Mouse (Mus musculus) layer of hippocampus, adult 2 months (tissue): Measurements from ENCODE around the gene Phpt1. TPM values are rescaled to one million over a fixed set of nuclear protein-coding genes. Genes with fewer than 3 reads are reported as not detected.

Experiments used
- DNase-seq, 2 experiments: peaks; one replicate each; pipeline ENCODE4 v3.0.0; 2022; ENCODE audit warnings: low spot score in 2 of 2
- H3K27ac ChIP-seq: fragments of 200-600 bp; 2 replicates; pipeline ENCODE4 v1.8.1; 2022
- H3K4me3 ChIP-seq: fragments of 200-600 bp; 2 replicates; pipeline ENCODE4 v1.8.1; 2022; ENCODE audit warnings: mild to moderate bottlenecking
- CTCF ChIP-seq: fragments of 200-600 bp; conservative IDR thresholded peaks from 2 replicates; pipeline ENCODE4 v1.8.1; 2022; ENCODE audit warnings: antibody characterized with exemption, mild to moderate bottlenecking, moderate library complexity
- total RNA-seq, 2 experiments: library from RNA; stranded (reverse); gene quantifications; 2 replicates each; pipeline ENCODE4 v1.2.3; 2021

Phpt1 gene
- total RNA-seq, 2 experiments from 2014 or later, result 59.1 to 67.5 TPM

DNA sequence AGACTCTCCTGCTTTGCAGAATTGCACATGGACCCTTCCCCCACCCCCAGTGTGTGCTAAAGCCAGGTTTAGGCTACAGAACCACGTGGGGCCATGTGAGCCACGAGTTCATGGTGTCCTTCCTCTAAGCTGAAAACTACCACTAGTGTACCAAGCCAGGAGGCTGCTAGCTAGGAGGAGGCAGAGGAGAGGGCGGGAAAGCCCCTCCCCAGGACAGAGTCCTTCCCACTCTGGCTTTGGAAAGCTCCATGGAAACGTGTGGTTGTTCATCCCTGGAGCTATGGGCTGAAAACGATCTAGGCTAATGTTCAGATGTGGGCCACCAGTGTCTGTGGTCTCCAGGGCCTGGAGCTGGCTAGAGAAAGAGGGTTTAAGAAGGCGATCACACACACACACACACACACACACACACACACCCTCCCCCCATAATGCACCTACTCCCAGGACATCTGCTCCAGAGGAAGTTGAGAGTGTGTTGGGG, 5.6 kb upstream of the Phpt1 start:
- peak; percentile 49 to 55 for DNase-seq
- peak overlapping the region; percentile 63 for H3K4me3 ChIP-seq
- H3K27ac ChIP-seq, result peak overlapping the region; percentile 97
- no peak for TF ChIP-seq CTCF

DNA sequence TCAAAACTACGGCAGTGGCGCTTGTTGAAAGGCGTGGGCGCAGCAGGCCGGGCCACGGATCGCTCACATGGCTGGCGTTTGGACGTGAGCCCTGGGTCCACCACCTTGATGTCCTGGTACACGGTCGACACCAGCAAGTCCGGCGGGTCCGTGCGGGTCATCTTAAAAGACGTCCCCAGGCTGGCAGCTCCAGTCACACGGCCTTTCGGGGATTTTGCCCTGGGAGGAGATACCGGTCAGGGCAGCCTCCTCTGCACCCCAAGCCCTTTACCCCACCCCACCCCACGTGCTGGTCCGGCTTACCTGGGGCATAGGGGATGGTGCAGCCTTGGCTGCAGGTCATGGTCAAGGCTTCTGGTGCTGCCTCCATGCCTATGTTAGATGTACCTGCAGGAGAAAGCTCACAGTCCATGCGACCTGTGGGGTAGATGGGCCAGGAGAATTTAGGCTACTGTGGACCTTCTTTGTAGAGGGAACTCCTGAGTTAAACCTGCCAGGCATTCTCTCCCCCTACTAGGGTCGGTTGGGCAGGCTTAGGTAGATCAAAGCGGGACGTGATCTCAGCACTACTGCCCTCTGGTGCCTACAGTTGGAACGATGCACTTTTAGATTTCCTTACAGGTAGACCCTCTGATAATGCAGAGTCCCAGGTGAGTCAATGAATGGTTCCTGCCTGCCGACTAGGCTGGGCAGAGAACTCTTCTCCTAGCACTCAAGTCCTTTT, 4.9 kb upstream of the Phpt1 start:
- Histone ChIP-seq H3K4me3 (peak overlapping the region; percentile 63), H3K27ac (peak overlapping the region; percentile 97)
- TF ChIP-seq CTCF, result peak; percentile 80
- DNase-seq, result peak; percentile 40 to 52

DNA sequence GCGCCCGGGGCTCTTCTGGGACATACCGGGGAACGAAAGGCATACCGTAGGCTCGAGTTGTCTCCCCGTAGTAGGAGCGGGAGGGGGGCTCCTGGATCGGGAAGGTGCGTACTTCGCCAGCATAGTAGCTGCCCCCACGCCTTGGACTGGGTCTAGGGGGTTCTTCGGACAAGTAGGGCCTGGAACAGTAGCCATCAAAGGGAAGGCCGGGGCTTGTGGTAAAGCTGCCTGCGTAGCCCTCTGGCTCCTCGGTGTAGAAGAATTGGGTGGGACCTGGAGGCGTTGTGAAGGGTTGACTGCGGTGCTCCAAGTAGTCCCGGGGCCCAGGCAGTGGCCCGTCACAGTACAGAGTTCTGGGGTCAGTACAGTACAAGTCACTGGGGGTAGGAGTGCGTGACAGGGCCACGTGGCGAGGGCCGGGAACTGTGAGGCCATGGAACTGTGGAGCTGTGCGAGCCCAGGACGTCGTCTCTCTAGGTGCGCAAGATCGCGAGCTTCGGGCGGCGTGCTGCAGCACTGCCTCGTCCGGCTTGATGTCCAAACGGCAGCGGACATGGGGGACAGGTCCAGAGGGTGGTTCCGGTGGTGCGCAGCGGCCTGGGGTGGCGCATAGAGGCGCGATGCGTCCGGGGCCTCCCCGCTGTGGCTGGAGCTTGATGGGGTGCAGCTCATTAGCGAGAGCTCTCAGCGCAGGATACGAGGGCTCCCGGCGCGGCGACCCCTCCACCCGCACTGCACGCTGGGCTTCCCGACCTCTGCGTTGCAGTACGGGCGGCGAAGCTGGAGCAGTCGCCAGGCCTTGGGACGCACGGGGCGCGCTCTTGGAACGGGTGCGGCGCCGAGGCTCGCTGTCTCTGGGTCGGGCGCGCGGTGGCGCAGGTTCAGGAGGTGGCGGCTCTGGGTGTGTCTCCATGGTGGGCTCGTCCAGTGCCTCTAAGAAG, 4.0 kb upstream of the Phpt1 start:
- TF ChIP-seq CTCF, result no peak
- peak overlapping the region; percentile 97 for H3K27ac ChIP-seq
- no peak overlapping the region; the same call in 1 of the 2 replicates for H3K4me3 ChIP-seq
- DNase-seq, result no peak

DNA sequence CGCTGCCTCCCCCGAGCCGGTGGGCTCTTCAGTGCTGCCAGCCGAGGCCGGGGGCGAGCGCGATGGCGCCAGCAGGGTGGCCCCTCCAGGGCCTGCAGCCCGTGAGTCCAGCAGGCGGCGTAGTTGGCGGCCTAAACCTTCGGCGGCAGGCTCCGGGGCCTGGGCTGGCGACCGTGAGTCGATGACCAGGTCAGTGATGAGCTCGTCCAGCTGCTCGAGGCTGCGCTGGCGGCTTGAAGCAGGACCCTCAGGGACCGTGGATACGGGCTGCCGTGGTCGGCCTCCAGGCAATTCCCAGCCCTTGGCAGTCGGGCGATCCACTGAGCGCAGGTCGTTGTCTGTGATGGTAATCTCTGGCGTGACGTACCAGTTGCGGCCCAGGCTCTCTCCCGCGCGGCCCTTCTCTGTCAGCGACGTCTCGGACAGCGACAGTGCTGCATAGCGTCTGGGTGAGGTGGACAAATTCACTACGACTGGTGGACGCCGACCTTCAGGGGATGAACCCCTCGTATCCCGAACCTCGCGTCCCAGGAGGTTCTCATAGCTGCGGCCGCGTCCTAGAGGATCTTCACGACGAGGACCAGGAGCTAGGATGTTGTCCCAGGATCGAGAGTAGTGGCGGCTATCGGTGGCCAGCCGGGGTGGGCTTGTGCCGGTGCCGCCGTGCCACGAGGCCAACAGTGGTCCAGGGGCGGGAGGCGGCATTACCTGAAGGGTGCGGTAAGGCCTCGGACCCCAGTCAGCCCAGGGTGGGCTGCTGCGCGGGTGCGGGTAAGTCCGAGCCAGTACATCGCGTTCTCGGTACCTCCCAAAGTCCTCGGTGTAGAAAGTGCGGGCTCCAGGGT, 3.1 kb upstream of the Phpt1 start:
- peak overlapping the region; percentile 93 for H3K27ac ChIP-seq
- H3K4me3 ChIP-seq, result no peak overlapping the region
- peak; percentile 39 for TF ChIP-seq CTCF
- no peak for DNase-seq

DNA sequence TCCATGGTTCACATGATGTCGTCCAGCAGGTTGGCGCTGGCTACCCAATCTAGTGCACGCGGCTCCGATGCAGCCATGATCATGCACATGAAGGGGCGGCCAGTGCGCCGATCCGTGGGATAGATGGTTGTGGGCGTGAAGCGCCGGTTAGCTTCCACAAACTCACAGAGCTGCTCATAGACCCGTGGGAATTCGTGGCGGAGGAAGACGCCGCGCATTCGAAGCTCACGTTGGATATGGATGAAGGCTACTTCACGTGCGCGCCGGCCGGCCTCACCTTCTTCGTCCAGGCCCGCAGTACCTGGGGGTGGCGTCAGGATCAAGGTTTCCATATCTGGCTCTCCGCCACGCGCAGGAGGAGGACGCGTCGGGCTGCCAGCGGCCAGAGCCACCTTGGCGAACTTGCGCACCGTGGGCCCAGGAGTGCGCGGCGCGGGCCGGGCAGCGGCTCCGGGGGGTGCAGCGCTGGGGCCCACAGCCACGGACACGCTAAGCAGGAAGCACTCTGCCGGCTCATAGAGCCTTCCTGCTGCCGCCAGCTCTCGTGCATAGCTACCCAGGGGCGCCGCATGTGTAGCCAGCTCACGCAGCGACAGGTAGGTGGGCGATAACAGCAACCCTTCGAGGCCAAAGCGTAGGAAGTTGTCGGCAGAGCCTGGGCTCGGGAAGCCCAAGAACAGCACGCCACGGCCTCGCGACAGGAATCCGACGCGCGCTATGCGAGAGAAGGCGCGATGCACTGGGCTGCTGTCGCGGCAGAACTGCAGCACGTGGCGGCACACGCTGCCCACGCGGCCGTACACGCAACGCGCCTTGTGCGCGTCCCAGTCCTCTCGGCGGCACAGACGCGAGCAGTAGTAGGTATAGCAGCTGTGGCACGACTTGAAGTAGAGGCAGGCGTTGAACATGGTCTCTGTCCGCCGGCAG, 2.2 kb upstream of the Phpt1 start:
- no peak for DNase-seq
- no peak overlapping the region for H3K4me3 ChIP-seq
- H3K27ac ChIP-seq, result peak overlapping the region; percentile 93
- no peak for TF ChIP-seq CTCF

DNA sequence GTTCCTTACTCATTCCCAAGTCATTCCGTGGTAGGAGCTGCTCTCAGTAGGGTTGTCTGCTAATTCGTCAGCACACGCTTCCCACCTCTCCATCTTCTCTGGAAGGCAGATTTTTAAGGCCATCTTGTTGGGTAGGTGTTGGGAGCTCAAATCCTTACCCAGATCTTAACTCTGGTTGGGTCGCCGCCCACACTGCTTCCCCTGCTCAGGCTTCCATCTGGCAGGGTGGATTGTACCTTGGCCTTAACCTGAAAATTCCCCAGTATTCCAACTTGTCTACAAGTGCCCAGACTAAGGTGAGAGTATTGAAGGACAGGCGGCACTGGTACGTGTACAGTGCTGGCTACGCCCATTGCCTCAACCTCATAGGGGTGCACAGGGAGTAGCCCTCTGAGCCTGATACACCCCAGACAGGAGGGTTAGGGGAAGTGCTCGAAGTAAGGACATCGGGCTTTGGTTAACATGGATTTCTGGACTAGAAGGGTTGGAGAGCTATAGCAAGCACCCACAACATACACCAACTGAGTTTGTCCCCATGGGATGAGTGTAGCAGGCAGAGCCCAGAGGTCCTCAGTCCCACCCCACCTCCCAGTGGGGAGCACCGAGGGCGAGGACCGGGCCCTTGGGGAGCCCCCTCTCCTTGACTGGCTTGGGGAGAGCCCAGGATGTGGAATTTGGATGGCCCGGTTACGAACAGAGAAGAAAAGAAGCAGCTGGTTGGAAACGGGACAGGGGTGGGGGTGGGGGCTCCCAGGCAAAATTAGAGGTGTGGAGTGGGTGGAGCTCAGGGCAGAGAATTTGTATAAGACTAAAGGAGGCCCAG, 1.2 kb upstream of the Phpt1 start:
- peak in 1 of 2 experiments; percentile 27 for DNase-seq
- Histone ChIP-seq H3K27ac (peak overlapping the region; percentile 93), H3K4me3 (no peak overlapping the region)
- TF ChIP-seq CTCF, result no peak

DNA sequence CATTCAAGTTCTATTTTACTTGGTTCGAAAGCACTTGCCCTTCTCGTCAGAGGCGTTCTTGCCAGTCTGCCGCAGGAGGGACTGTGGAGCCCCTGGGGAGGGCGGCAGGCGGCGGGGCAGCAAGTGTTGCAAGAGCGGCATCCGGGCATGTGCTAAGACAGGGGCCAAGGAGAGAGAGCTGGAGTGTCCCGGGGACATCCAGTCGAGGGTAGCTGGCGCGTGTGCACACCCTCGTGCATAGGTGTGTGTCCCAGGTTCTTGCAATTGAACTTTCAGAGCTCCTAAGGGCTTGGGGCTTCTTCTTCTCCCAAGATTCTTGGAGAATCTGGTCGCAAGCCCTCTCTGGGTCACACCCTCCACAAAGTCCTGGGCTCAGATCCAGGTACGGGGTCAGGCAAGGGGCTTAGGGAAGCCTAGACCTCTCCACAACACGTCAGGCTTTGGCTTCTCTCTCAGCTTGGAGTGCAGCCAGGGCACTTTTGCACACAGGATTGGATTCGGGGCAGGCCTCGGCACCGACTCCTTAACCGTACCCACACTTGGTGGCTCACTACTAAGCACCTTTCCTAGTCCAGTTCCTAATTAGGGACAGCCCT, 506 bp upstream of the Phpt1 start:
- Histone ChIP-seq H3K27ac (peak overlapping the region; percentile 93), H3K4me3 (peak overlapping the region; percentile 60)
- TF ChIP-seq CTCF, result no peak
- peak; percentile 29 to 37 for DNase-seq

DNA sequence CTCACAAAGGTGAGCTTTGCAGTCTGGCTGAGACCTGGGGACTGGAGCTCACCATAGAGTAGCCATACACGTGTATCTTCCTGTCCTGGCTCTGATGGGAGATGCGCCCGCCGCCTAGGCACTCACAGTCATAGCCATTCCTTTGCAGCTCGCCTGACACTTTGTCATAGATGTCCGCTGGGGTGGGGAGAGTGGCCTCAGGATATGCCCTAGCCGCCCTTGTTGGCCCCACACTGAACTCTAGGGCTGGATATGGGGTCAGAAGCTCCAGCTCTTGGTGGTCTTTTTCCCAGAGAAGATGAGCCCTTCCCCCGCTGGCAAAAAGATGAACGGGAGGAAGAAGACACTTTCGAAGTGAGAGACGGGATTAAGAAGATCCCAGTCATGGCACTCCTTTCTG, 888 bp downstream of the Phpt1 start:
- peak overlapping the region; percentile 60 for H3K4me3 ChIP-seq
- no peak for DNase-seq
- TF ChIP-seq CTCF, result peak; percentile 28
- peak overlapping the region; percentile 93 for H3K27ac ChIP-seq

DNA sequence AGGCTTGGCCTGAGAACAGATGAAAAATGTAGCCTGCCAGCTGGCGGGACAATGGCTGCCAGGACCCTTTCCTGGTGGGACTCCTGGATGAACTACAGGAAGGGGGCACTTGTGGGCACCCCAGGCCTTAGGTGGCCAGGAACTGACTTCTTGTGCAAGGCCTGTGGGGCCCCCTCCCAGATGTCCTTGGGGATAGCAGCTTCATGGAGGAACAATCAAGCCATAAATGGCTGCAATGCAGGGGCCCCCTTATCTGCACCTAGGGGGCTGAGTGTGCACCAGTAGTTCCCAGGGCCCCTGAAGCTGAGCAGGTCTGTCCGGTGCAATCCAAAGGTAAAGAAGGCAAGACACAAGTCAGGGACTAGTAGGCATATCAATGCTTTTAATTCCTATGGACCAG, 2.0 kb downstream of the Phpt1 start:
- no peak for DNase-seq
- Histone ChIP-seq H3K4me3 (no peak overlapping the region), H3K27ac (no peak overlapping the region)
- no peak for TF ChIP-seq CTCF

DNA sequence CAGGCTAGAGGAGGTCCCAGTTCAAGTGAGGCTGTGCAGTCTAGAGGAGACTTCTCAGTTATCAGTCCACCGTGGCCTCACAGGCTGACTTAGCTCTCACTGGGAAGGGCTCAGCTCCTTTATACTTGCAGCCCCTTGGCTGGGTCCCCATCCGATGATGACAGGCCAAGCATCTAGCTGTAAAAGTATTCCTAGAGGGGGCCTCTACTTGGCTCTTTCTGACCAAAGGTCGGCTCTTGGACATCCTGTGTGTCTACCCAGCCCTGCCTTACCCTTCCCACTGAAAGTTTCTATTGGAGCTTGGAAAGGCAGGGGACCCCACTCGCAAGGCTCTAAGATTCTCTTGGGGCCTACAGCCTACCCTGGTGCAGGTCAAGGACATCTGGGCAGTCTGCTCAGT, 3.8 kb downstream of the Phpt1 start:
- H3K4me3 ChIP-seq, result no peak overlapping the region
- TF ChIP-seq CTCF, result no peak
- DNase-seq, result no peak
- no peak overlapping the region for H3K27ac ChIP-seq

DNA sequence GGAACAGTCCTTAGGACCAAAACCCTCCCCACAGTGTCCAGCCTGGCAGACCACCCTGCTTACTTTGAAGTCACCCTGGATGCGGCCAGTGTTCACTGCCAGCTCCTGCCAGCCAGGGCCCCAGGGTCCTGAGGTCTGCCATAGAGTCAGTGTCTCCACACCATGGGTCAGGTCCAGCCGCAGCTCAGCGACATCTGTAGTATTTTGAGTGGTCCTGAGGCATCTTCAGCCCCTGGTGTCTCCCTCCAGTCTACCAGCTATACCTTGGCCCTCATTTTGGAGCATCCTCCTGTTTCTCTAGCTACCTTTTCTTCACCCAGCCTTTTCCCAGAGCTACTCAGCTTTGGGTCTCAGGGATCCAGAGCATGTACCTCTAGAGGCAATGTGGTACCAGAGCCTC, 5.7 kb downstream of the Phpt1 start:
- Histone ChIP-seq H3K27ac (no peak overlapping the region), H3K4me3 (no peak overlapping the region)
- no peak for DNase-seq
- TF ChIP-seq CTCF, result no peak
